Mouse (Mus musculus) neural tube, embryonic 13.5 days (tissue): Measurements from ENCODE around the gene Mfsd14b. TPM values are rescaled to one million over a fixed set of nuclear protein-coding genes. Genes with fewer than 3 reads are reported as not detected.

Experiments
- ATAC-seq: fragments of 200-750 bp; cut with Nextera tagmentation; 2 replicates; pipeline ENCODE4 v1.8.0; 2017; ENCODE audit warnings: low read depth, mild to moderate bottlenecking, moderate TSS enrichment, moderate library complexity
- H3K27ac ChIP-seq: fragments of 300-500 bp; sonication (generic); replicated peaks from 2 replicates; pipeline ENCODE4 v1.5.1; 2015; ENCODE audit warnings: moderate library complexity, mild to moderate bottlenecking, inconsistent platforms
- H3K27me3 ChIP-seq: fragments of 300-500 bp; sonication (generic); 2 replicates; pipeline ENCODE4 v1.6.1; 2015; ENCODE audit warnings: mild to moderate bottlenecking, inconsistent platforms
- H3K36me3 ChIP-seq: fragments of 300-500 bp; sonication (generic); 2 replicates; pipeline ENCODE4 v1.6.1; 2015; ENCODE audit warnings: mild to moderate bottlenecking, inconsistent platforms
- H3K4me1 ChIP-seq: fragments of 300-500 bp; sonication (generic); replicated peaks from 2 replicates; pipeline ENCODE4 v1.6.1; 2015; ENCODE audit warnings: inconsistent platforms
- H3K4me2 ChIP-seq: fragments of 300-500 bp; sonication (generic); 2 replicates; pipeline ENCODE4 v1.6.1; 2015; ENCODE audit warnings: inconsistent platforms, mild to moderate bottlenecking, moderate library complexity
- H3K4me3 ChIP-seq: fragments of 300-500 bp; sonication (generic); 2 replicates; pipeline ENCODE4 v1.5.1; 2015; ENCODE audit warnings: mild to moderate bottlenecking, inconsistent platforms
- H3K9ac ChIP-seq: fragments of 300-500 bp; sonication (generic); 2 replicates; pipeline ENCODE4 v1.6.1; 2015; ENCODE audit warnings: moderate library complexity, mild to moderate bottlenecking, inconsistent platforms
- H3K9me3 ChIP-seq: fragments of 300-500 bp; sonication (generic); 2 replicates; pipeline ENCODE4 v1.6.1; 2016; ENCODE audit warnings: inconsistent platforms
- WGBS: fragments of 180-500 bp; shearing (Covaris S2); methylation state at CpG from one replicate; pipeline ENCODE4 v1.1.7; 2015; 5-methylcytosine and 5-hydroxymethylcytosine counted together
- polyA plus RNA-seq: library from polyadenylated mRNA; unstranded; fragments of >200 nt; fragmentation: Nextera tagmentation; extraction: Ambion mirVana; gene quantifications from 2 replicates; pipeline ENCODE4 v1.2.1, GENCODE M21; 2015

The Mfsd14b gene
- polyA plus RNA-seq, 1 experiment from 2014 or later: 31.1 TPM

GRCm38 (mm10) chr13:65069969-65070368 is 42.8 kb downstream of the Mfsd14b start:
- no peak overlapping the region for H3K4me3 ChIP-seq
- ATAC-seq: no peak
- 91% methylated on average over 2 of the region's 2 CpGs for WGBS
- no peak overlapping the region for H3K27ac ChIP-seq
- no peak overlapping the region for H3K9ac ChIP-seq
- peaks cover 45% of the 10 kb centered on the region for H3K36me3 ChIP-seq
- no peaks in the 10 kb centered on the region for H3K9me3 ChIP-seq
- H3K27me3 ChIP-seq: no peaks in the 10 kb centered on the region
- H3K4me2 ChIP-seq: no peak overlapping the region
- no peaks in the 10 kb centered on the region for H3K4me1 ChIP-seq

GRCm38 (mm10) chr13:65052660-65053059 is 60.1 kb downstream of the Mfsd14b start, which contains the start of gene Prss47:
Gene Prss47 (minus strand): TSS chr13:65052760.
- 89% methylated on average over 9 of the region's 9 CpGs for WGBS
- H3K4me2 ChIP-seq: no peak within 1 kb of the TSS
- H3K4me1 ChIP-seq: no peaks in the 10 kb centered on the region
- no peak within 1 kb of the TSS for H3K9ac ChIP-seq
- H3K27ac ChIP-seq: no peak within 1 kb of the TSS
- H3K27me3 ChIP-seq: no peaks in the 10 kb centered on the region
- no peak for ATAC-seq
- no peak within 1 kb of the TSS for H3K4me3 ChIP-seq
- 0 out of 2 replicates have a peak, but pooled peaks cover 3% of the 10 kb centered on the region for H3K9me3 ChIP-seq
- no peaks in the 10 kb centered on the region for H3K36me3 ChIP-seq

- Histone ChIP-seq H3K9me3 (no peaks in the 10 kb centered on the region), H3K27me3 (no peaks in the 10 kb centered on the region), H3K27ac (no peak overlapping the region), H3K4me3 (no peak overlapping the region), H3K4me1 (no peaks in the 10 kb centered on the region), H3K36me3 (no peaks in the 10 kb centered on the region), H3K9ac (no peak overlapping the region), H3K4me2 (no peak overlapping the region)
- ATAC-seq: no peak
- WGBS: 68% methylated on average over 4 of the region's 4 CpGs
Observed at GRCm38 (mm10) chr13:65035057-65035456, 77.7 kb downstream of the Mfsd14b start.

DNA sequence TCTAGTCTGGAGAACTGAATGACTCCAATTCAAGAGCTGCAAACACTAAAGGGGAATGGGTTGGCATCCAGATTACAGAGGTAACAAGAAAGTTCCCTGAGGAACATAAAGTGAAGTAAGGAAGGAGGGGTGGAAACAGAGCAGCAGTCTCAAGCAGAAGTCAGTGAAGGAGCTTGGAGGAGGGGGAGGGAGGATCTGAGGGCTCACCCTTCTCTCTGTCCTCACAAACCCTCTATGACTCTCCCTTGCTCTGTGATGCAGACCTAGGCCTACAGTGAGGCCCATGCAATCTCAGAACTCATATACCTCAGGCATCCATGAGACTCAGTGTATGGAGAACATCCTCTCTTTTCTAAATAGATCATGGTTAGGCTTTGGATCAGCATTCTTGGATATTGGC is 80.0 kb downstream of the Mfsd14b start, which contains the start of gene Spata31d1c:
Gene Spata31d1c (plus strand): TSS at position 301 of the 400 bp plus-strand sequence.
- Histone ChIP-seq H3K36me3 (no peaks in the 10 kb centered on the region), H3K27me3 (no peaks in the 10 kb centered on the region), H3K4me2 (no peak within 1 kb of the TSS), H3K9me3 (no peaks in the 10 kb centered on the region), H3K27ac (no peak within 1 kb of the TSS), H3K4me1 (no peaks in the 10 kb centered on the region), H3K9ac (no peak within 1 kb of the TSS), H3K4me3 (no peak within 1 kb of the TSS)
- ATAC-seq: no peak

Other genes starting within 250 kb of the Mfsd14b start
- gene Cntnap3, start 209.0 kb downstream of the Mfsd14b start, polyA plus RNA-seq: 0.49 and 0.54 TPM in 2 replicates
- not detected in 2 replicates for gene Spata31, start 195.6 kb downstream of the Mfsd14b start, polyA plus RNA-seq
- gene Spata31d1c, start 79.9 kb downstream of the Mfsd14b start, polyA plus RNA-seq: not detected in 2 replicates
- gene Prss47, start 60.2 kb downstream of the Mfsd14b start, polyA plus RNA-seq: not detected in 2 replicates
- gene Olfr465-ps1, start 25.1 kb upstream of the Mfsd14b start, polyA plus RNA-seq: not detected in 2 replicates
- gene Olfr466, start 37.3 kb upstream of the Mfsd14b start, polyA plus RNA-seq: not detected in 2 replicates
- not detected in 2 replicates for gene Nlrp4f, start 93.0 kb upstream of the Mfsd14b start, polyA plus RNA-seq
- gene Gm10775, start 146.6 kb upstream of the Mfsd14b start, polyA plus RNA-seq: 0.21 TPM in 1 of 2 replicates, not detected in the other
- gene Zfp369, start 165.8 kb upstream of the Mfsd14b start, polyA plus RNA-seq: 14.6 and 15.9 TPM in 2 replicates